Mouse (Mus musculus): ENCODE measurements around the gene Il5ra.

The Il5ra gene

GRCm38 (mm10) chr6:106740244-106740825, 8.5 kb downstream of the Il5ra start:
- in situ Hi-C loops (cut with MboI, MseI) = no loop called here

DNA sequence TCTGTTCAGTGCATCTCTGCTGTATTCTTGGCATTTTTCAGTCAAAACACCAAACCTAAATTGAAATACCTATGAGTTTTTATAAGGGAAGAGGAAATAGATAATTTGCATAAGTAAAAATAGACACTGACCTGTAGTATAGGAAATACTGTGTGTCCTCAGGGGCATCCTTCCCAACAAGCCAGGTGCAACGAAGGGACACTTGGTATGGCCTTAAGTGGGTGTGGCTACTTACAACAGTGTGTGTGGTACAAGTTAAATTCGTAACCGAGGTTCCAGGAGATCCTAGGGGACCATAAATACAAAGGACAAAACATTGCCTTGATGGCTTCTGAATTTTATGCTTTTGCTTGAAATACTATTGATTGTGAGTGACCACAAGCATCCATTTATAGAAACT, 10.6 kb downstream of the Il5ra start:
- in situ Hi-C loops (cut with MboI, MseI) = no loop called here

GRCm38 (mm10) chr6:106732563-106732962, 16.3 kb downstream of the Il5ra start:
- in situ Hi-C loops (cut with MboI, MseI) = no loop called here

GRCm38 (mm10) chr6:106729682-106730314, 19.0 kb downstream of the Il5ra start:
- in situ Hi-C loops (cut with MboI, MseI) = no loop called here

DNA sequence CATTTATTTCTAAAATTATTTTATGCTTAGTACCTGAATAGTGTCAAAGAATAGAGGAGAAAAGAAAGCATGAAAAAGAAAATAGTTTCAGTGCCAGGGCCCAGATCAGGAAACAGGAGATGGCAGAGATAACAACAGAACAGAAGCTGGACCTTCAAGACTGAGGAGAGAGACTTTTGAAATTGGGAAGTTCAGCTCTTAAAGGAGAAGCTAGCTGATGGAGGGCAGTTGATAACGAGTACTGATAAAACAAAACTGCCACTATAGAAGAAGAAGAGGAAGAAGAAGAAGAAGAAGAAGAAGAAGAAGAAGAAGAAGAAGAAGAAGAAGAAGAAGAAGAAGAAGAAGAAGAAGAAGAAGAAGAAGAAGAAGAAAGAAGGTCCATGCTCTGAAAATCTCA, 21.1 kb downstream of the Il5ra start:
- in situ Hi-C loops (cut with MboI, MseI) = no loop called here

DNA sequence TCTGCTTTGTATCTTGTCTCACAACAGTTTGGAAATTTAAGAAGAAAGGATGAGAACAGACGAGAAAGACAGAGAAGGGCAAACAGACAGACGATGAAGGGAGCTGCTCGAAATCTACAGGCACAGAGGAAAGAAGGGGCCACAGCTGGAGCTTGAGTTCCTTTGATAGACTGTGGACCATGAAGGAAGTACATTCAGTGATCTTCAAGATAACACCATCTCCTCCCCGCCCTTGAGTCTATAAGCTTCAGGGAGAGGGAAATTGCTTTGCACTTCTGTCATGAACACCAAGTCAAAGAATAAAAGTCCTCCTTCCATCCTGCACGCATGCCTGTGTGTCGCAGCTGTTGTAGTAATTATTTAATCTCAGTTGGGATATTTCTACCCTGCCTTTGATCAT, 22.8 kb downstream of the Il5ra start:
- in situ Hi-C loops (cut with MboI, MseI) = no loop called here

GRCm38 (mm10) chr6:106725642-106726041, 23.2 kb downstream of the Il5ra start:
- in situ Hi-C loops (cut with MboI, MseI) = no loop called here

DNA sequence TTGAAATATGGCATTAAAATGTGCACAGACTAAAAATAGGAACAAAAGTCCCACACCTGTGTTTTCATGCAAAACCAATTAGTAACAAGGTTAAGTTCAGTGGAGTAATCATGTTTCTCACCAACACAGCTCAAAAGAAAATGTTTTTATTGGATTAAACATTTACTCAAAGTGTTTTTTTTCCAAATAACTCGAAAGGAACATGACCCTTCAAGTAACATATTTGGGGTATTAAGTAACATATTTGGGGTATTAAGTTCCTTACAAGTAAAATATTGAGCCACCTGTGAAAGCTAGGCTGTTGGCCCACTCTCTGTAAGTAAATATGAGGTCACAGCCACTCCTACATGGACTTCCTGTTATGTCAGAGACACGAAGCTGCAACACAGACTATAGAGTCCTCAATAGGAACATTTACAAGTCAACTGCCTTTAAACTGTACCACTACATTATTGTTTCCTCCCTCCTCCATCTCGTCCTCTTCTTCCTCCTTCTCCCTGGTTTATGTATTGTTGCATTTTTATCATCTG, 43.3 kb downstream of the Il5ra start:
- in situ Hi-C loops (cut with MboI, MseI) = no loop called here

DNA sequence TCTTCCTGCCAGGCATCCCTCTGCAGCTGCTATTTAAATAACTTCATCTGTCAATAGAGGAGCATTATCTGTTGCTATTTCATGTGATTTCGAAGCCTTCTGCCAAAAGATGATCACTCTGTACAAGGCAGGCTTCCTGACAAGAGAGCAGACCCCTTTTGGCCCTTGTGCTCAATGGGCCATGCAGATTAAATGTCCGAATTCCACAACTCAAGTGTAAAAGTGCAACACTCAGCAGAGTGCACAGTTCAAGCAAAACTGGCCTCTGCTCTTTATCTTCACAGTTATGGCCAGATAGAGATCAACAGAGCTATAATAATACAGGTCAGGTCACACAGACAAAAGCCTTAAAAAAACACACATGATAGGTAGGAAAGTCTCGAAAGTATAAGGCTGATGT, 46.9 kb downstream of the Il5ra start:
- in situ Hi-C loops (cut with MboI, MseI) = no loop called here

DNA sequence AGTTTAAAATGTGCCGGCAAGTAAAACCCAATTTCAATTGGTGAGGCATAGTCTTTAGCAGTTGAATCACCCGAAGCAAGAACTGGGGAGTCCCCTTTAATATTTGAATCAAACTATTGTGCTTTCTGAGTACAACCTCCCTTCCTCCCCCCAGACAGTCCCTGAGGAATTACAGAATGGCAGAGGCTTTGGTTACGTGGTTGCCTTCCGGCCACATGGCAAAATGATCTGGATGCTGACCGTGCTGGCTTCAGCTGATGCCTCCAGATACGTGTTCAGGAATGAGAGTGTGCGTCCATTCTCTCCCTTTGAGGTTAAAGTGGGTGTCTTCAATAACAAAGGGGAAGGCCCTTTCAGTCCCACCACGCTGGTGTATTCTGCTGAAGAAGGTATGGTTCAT, 73.3 kb downstream of the Il5ra start:
- in situ Hi-C loops (cut with MboI, MseI) = no loop called here

- in situ Hi-C loops (cut with MboI, MseI) = loop anchor here (5.0 kb wide), 1 partner anchor 143 kb away; no protein-coding TSS in a partner anchor
Measured at GRCm38 (mm10) chr6:106663780-106664651, 84.8 kb downstream of the Il5ra start.

All from T-helper 1 cell (primary cell).